7 mouse cellular contexts compared by ENCODE assay signal in genomic region chr19:53529455-53529704, GRCm38 (mm10). TPM values are rescaled to one million over a fixed set of nuclear protein-coding genes. Genes with fewer than 3 reads are reported as not detected.
A peak's percentile ranks its signal among the peaks of the same experiment; 100 is the strongest.
DNase-seq lines count a peak whose midpoint lies in the region; ATAC-seq and TF ChIP-seq lines count a peak whose summit lies in the region.

No protein-coding gene starts in this region.

- no peak for ATAC-seq in forebrain, embryonic 16.5 days
- ATAC-seq in liver, embryonic 16.5 days (ENCODE audit: low read depth), result no peak
- no peak for ATAC-seq in erythroid progenitor cell, adult 5-6 weeks (replicated peaks; ENCODE audit: low FRiP score, poor library complexity, severe bottlenecking)

- H3K4me3 ChIP-seq in spleen, adult 2 months (ENCODE audit: extremely low read depth, insufficient read depth, insufficient read length), result peak overlapping the region; percentile 71
- H3K4me3 ChIP-seq in forebrain, embryonic 16.5 days (replicated peaks; ENCODE audit: low read length), result peak overlapping the region; percentile 71
- H3K4me3 ChIP-seq in liver, embryonic 16.5 days (ENCODE audit: low read depth, low read length), result peak overlapping the region; percentile 70

- TF ChIP-seq CTCF in spleen, adult 2 months (IDR thresholded peaks at IDR 0.05; ENCODE audit: extremely low read depth, insufficient read depth, insufficient read length, insufficient replicate concordance), result no peak

- 2% methylated on average over 33 of the region's 36 CpGs for WGBS in spleen, adult 2 months
- WGBS in forebrain, embryonic 16.5 days, result under 1% methylated on average over 36 of the region's 36 CpGs
- 0% methylated on average over 31 of the region's 36 CpGs for WGBS in liver, embryonic 16.5 days (ENCODE audit: insufficient replicate concordance)

- peak overlapping the region; percentile 83 for H3K4me2 ChIP-seq in forebrain, embryonic 16.5 days (ENCODE audit: low read length)
- peak overlapping the region; percentile 84 for H3K4me2 ChIP-seq in liver, embryonic 16.5 days (ENCODE audit: low read depth, low read length)

- peak overlapping the region; percentile 75 for H3K27ac ChIP-seq in spleen, adult 2 months (ENCODE audit: insufficient read depth, low read length)
- no peak overlapping the region for H3K27ac ChIP-seq in forebrain, embryonic 16.5 days (ENCODE audit: low read length)
- no peak overlapping the region for H3K27ac ChIP-seq in liver, embryonic 16.5 days (ENCODE audit: low read length)

- H3K27me3 ChIP-seq in spleen, adult 2 months (ENCODE audit: control insufficient read depth, insufficient read depth, low read length), result no peaks in the 10 kb centered on the region
- peaks cover 19% of the 10 kb centered on the region for H3K27me3 ChIP-seq in forebrain, embryonic 16.5 days (replicated peaks; ENCODE audit: control insufficient read depth, insufficient read depth, low read length)
- peaks cover 43% of the 10 kb centered on the region for H3K27me3 ChIP-seq in liver, embryonic 16.5 days (ENCODE audit: control insufficient read depth, insufficient read depth, low read depth, low read length)

- no peak for DNase-seq in spleen, adult 2 months (ENCODE audit: low read depth in 1 of 2, low spot score in 2 of 2)
- DNase-seq in spleen, postnatal 10 days (ENCODE audit: low spot score in 2 of 2), result no peak
- no peak for DNase-seq in adrenal gland, adult 2 months
- no peak for DNase-seq in cerebellum, adult 8-10 months

- H3K9ac ChIP-seq in forebrain, embryonic 16.5 days (replicated peaks; ENCODE audit: low read depth, low read length), result peak overlapping the region; percentile 62
- peak overlapping the region; percentile 39 for H3K9ac ChIP-seq in liver, embryonic 16.5 days (ENCODE audit: low read depth, low read length)

- no peak for TF ChIP-seq POLR2A in spleen, adult 2 months (IDR thresholded peaks at IDR 0.05; ENCODE audit: low read depth, low read length)

- H3K9me3 ChIP-seq in forebrain, embryonic 16.5 days (ENCODE audit: control insufficient read depth, low read length), result no peaks in the 10 kb centered on the region
- H3K9me3 ChIP-seq in liver, embryonic 16.5 days (replicated peaks; ENCODE audit: control insufficient read depth, low read length), result no peaks in the 10 kb centered on the region

- H3K4me1 ChIP-seq in spleen, adult 2 months (ENCODE audit: control insufficient read depth, insufficient read depth, insufficient read length), result peaks cover 6% of the 10 kb centered on the region
- H3K4me1 ChIP-seq in forebrain, embryonic 16.5 days (replicated peaks; ENCODE audit: control insufficient read depth, insufficient read depth, low read length), result peaks cover 15% of the 10 kb centered on the region
- H3K4me1 ChIP-seq in liver, embryonic 16.5 days (ENCODE audit: control insufficient read depth, low read depth, low read length), result peaks cover 18% of the 10 kb centered on the region

- H3K36me3 ChIP-seq in spleen, adult 2 months (ENCODE audit: control insufficient read depth, insufficient read depth, low read length), result peaks cover 4% of the 10 kb centered on the region
- H3K36me3 ChIP-seq in forebrain, embryonic 16.5 days (ENCODE audit: control insufficient read depth, insufficient read depth), result no peaks in the 10 kb centered on the region
- H3K36me3 ChIP-seq in liver, embryonic 16.5 days (ENCODE audit: control insufficient read depth, insufficient read depth), result no peaks in the 10 kb centered on the region

RNA-seq across cellular contexts. Expression of gene Dusp5, which starts 0.5 kb away (rescaled TPM):
- polyA plus RNA-seq in spleen, adult 2 months (2012; rRNA removed), result 10.9 and 19.4 TPM in 2 replicates
- polyA plus RNA-seq in forebrain, embryonic 16.5 days (2015; fragmentation: Nextera tagmentation; extraction: Ambion mirVana), result 2.4 and 3.9 TPM in 2 replicates
- 1.9 and 2.3 TPM in 2 replicates for polyA plus RNA-seq in liver, embryonic 16.5 days (2015; fragmentation: Nextera tagmentation; extraction: Ambion mirVana)
- total RNA-seq in adrenal gland, adult 2 months (2021), result 10 to 100 TPM in 1 of 2 experiments, 1 to 10 TPM in 1; 8.8 to 15.3 TPM
- polyA plus RNA-seq in adrenal gland, adult 2 months (2012; rRNA removed), result 4.5 and 6.5 TPM in 2 replicates
- 2.5 and 4.0 TPM in 2 replicates for total RNA-seq in erythroid progenitor cell, adult 5-6 weeks (2015; ENCODE audit: low replicate concordance)
- 0.90 and 0.91 TPM in 2 replicates for total RNA-seq in erythroid progenitor cell, adult 5-6 weeks (2017; ENCODE audit: low replicate concordance)

RNA-seq across cellular contexts. Expression of gene Nutf2-ps1, which starts 59.5 kb away (rescaled TPM):
- polyA plus RNA-seq in spleen, adult 2 months (2012; rRNA removed), result 63.5 and 68.4 TPM in 2 replicates
- 266 and 275 TPM in 2 replicates for polyA plus RNA-seq in forebrain, embryonic 16.5 days (2015; fragmentation: Nextera tagmentation; extraction: Ambion mirVana)
- polyA plus RNA-seq in liver, embryonic 16.5 days (2015; fragmentation: Nextera tagmentation; extraction: Ambion mirVana), result 130 and 147 TPM in 2 replicates
- 10 to 100 TPM; 72.7 to 98.1 TPM for total RNA-seq in adrenal gland, adult 2 months (2021)
- polyA plus RNA-seq in adrenal gland, adult 2 months (2012; rRNA removed), result 72.0 and 89.9 TPM in 2 replicates
- total RNA-seq in erythroid progenitor cell, adult 5-6 weeks (2015; ENCODE audit: low replicate concordance), result 28.8 and 39.8 TPM in 2 replicates
- 11.7 and 35.8 TPM in 2 replicates for total RNA-seq in erythroid progenitor cell, adult 5-6 weeks (2017; ENCODE audit: low replicate concordance)
